Mouse (Mus musculus) hindbrain, embryonic 16.5 days (tissue): ENCODE measurements at regions not wholly inside any gene's neighbourhood (a gene's known extent, or its start where the extent isn't known, plus 50 kb on each side); places are given as distances from the start of the nearest gene placed in this dataset.
A peak's percentile ranks its signal among the peaks of the same experiment; 100 is the strongest.
"Not testable (repeated sequence)": the region's sequence is repeated elsewhere in the genome, so short reads cannot be mapped to it uniquely, and the experiment has no call there.

Experiments used
- ATAC-seq: fragments of 200-750 bp; cut with Nextera tagmentation; 2 replicates; pipeline ENCODE4 v1.8.0; 2017; ENCODE audit warnings: moderate TSS enrichment, moderate library complexity
- H3K27ac ChIP-seq: fragments of 300-500 bp; sonication (generic); 2 replicates; pipeline ENCODE4 v1.5.1; 2014; ENCODE audit warnings: low read depth, mild to moderate bottlenecking, control low read depth, low read length, moderate library complexity
- H3K27me3 ChIP-seq: fragments of 300-500 bp; sonication (generic); replicated peaks from 2 replicates; pipeline ENCODE4 v1.6.1; 2014; ENCODE audit warnings: low read length; ENCODE audit not compliant: control insufficient read depth, insufficient read depth
- H3K36me3 ChIP-seq: fragments of 300-500 bp; sonication (generic); 2 replicates; pipeline ENCODE4 v1.6.1; 2014; ENCODE audit warnings: mild to moderate bottlenecking, low read length, moderate library complexity, mixed read lengths; ENCODE audit not compliant: control insufficient read depth, insufficient read depth
- H3K4me1 ChIP-seq: fragments of 300-500 bp; sonication (generic); 2 replicates; pipeline ENCODE4 v1.6.1; 2014; ENCODE audit warnings: low read depth, low read length; ENCODE audit not compliant: control insufficient read depth, insufficient read depth
- H3K4me2 ChIP-seq: fragments of 300-500 bp; sonication (generic); 2 replicates; pipeline ENCODE4 v1.6.1; 2014; ENCODE audit warnings: mild to moderate bottlenecking, low read length, control low read depth, moderate library complexity
- H3K4me3 ChIP-seq: fragments of 300-500 bp; sonication (generic); 2 replicates; pipeline ENCODE4 v1.5.1; 2014; ENCODE audit warnings: mild to moderate bottlenecking, low read length, control low read depth, moderate library complexity
- H3K9ac ChIP-seq: fragments of 300-500 bp; sonication (generic); 2 replicates; pipeline ENCODE4 v1.6.1; 2014; ENCODE audit warnings: low read depth, mild to moderate bottlenecking, control low read depth, low read length, moderate library complexity
- H3K9me3 ChIP-seq: fragments of 300-500 bp; sonication (generic); 2 replicates; pipeline ENCODE4 v1.6.1; 2014; ENCODE audit warnings: mild to moderate bottlenecking, low read length, moderate library complexity; ENCODE audit not compliant: control insufficient read depth
- WGBS: fragments of 180-500 bp; shearing (Covaris S2); extraction: QIAGEN DNeasy Blood & Tissue Kit; methylation state at CpG from one replicate; pipeline ENCODE4 v1.1.7; 2014; 5-methylcytosine and 5-hydroxymethylcytosine counted together

DNA sequence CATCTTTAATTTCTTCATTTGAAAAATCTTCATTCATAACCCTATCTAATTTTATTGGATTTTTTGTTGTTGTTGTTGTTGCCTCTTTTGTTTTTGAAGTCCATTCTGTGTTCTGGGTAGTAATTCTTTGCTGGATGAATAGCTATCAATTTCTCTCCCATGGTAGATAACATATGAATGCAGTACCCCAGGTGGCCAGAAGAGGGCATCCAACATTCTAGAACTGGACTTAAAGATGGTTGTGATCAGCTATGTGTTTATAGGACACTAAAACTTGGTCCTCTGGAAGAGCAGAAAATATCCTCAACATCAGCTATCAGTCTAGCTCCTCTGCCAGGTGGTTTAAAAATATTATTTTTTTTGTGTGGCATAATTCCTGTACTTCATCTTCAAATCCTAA, 73.0 kb downstream of the Prl2c3 start:
- H3K4me1 ChIP-seq, H3K9me3 ChIP-seq, ATAC-seq, H3K36me3 ChIP-seq, H3K27ac ChIP-seq, H3K9ac ChIP-seq, H3K4me3 ChIP-seq, H3K27me3 ChIP-seq, H3K4me2 ChIP-seq: not testable (repeated sequence)

DNA sequence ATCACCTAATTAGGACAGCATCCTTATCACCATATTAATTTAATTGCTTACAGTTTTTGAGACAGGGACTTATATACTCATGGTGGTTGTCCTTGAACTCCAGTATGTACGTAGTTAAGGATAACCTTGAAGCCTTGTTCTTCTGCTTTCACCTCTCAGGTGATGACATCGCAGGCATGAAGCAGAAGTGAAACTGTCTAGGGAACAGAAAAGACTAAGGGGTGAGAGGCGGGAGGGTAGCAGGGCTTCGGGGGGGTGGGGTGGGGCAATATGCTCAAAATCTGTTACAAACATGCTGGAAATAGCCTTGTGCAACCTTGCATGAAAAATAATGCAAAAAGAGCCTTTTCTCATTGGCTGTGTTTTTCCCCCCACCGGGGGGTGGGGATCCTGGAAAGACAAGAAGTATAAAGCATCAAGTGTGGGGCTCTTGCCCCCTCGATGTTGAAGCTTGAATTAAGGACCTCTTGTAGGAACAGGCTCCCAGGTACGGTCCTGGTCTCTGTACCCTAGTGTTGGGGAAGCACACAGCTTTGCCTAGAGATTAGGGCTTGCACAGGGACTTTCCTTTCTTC, 81.8 kb downstream of the Prl2c3 start:
- not testable (repeated sequence) for ATAC-seq, H3K27me3 ChIP-seq, H3K9ac ChIP-seq, H3K4me3 ChIP-seq, H3K4me1 ChIP-seq, H3K36me3 ChIP-seq, H3K27ac ChIP-seq, H3K9me3 ChIP-seq, H3K4me2 ChIP-seq
- WGBS: 94% methylated on average over 7 of the region's 7 CpGs

- ATAC-seq: no peak
- H3K27me3 ChIP-seq: no peaks in the 10 kb centered on the region
- H3K4me2 ChIP-seq: no peak overlapping the region
- no peak overlapping the region for H3K4me3 ChIP-seq
- H3K4me1 ChIP-seq: no peaks in the 10 kb centered on the region
- 74% methylated on average over 7 of the region's 7 CpGs for WGBS
- H3K9me3 ChIP-seq: no peaks in the 10 kb centered on the region
- H3K9ac ChIP-seq: no peak overlapping the region
- no peak overlapping the region for H3K27ac ChIP-seq
- H3K36me3 ChIP-seq: no peaks in the 10 kb centered on the region
Observed at GRCm38 (mm10) chr13:12711471-12712273, 88.2 kb downstream of the Prl2c3 start.

DNA sequence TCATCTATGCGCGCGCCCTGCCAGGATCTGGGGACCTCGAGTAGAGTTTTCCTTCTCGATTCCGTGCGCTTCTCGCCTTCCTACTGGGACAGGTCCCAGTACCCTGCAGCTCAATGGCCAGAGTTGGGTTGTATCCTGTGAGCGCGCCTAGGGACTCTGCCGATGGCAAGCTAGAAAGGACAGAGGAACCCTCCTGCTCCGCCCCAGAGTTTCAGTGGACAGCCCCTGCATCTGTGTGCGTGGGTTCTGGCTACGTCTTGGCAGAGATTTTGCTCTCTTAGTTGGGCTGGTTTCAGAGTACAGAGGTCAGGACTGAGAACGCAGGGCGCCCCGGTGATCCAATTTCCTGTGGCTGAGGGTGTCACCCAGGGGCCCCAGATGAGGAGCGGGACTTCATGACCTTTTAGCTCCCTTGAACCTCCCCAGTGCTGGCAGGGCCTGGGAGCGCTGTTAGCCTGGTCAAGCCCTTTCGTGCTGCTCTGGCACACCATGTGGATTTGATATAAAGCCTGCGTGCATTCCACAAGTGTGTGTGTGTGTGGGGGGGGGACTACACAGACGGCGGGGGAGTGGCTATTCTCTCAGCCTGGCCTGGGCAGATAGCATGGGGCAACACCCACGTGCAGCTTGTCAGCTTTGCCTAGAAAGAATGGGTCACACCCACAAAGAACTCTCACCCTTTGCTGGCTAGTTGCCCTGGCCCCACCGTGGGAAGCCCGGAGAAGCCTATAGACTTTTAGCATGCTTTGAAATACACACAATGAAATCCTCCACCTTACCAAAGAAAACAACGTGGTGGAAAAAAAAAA, 96.9 kb downstream of the Prl2c3 start:
- H3K4me1 ChIP-seq, H3K9me3 ChIP-seq, H3K36me3 ChIP-seq, H3K27ac ChIP-seq, H3K27me3 ChIP-seq, H3K9ac ChIP-seq, H3K4me2 ChIP-seq, H3K4me3 ChIP-seq: not testable (repeated sequence)
- WGBS: 8% methylated on average over 11 of the region's 27 CpGs
- peak; percentile 38; the same call in 1 of the 2 replicates for ATAC-seq

- H3K9me3 ChIP-seq, H3K27me3 ChIP-seq, H3K27ac ChIP-seq, H3K4me1 ChIP-seq, H3K9ac ChIP-seq, H3K36me3 ChIP-seq: not testable (repeated sequence)
- Histone ChIP-seq H3K4me2 (peak overlapping the region; percentile 42; the same call in 1 of the 2 replicates), H3K4me3 (peak overlapping the region; percentile 22)
- WGBS: under 1% methylated on average over 21 of the region's 46 CpGs
- ATAC-seq: peak; percentile 70
Observed at GRCm38 (mm10) chr13:12702111-12702803, 97.6 kb downstream of the Prl2c3 start.

DNA sequence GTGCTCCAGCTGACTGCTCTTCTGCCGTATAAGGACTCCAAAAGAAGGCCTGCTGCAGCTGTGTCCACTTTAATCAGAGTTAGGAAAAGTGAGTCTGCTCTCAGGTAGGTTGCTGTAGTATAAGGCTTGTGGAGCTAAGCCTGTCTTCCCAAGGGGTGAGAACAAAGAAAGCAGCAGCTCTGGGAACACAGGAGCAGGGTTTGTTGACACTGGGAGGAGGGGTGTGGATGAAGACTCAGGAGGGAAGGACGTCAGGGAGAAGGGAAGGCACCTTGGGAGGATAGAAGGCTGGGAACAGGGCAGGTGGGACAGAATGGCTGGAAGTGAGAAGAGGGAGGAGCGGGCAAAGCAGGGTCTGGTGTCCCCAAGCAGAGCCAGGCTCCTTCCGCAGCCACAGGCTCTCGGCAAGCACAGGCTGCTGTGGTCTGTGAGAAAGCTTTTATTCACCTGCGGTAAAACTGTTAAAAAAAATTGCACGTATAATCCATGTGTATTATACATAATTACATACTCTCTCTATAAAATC, 106.2 kb downstream of the Prl2c3 start:
- 53% methylated on average over 5 of the region's 7 CpGs for WGBS
- not testable (repeated sequence) for H3K36me3 ChIP-seq

DNA sequence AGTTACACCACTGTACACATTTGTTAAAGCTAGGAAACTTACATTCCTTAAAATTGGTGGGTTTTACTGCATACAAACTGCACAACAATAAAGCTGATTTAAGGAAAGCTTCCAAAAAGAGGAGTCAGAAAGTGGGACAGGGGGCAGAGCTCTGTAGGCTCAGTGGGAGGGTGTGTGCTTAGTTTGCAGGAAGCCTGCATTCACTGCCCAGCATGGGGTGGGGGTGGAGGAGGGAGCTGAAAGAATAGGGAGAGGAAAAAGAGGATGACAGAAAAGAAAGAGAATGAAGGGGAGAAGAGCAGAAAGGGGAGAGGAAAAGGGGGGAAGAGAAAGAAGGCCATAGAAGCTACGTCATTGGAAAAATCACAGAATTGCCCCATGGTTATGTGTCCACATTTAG, 111.1 kb downstream of the Prl2c3 start:
- not testable (repeated sequence) for H3K27ac ChIP-seq, H3K27me3 ChIP-seq, H3K4me1 ChIP-seq, H3K4me3 ChIP-seq, H3K4me2 ChIP-seq, H3K36me3 ChIP-seq, ATAC-seq, H3K9me3 ChIP-seq, H3K9ac ChIP-seq
- WGBS: no CpG with 5 or more reads among the region's 1 CpGs

More for the DNA sequence above, 106.2 kb downstream of the Prl2c3 start:
- H3K27ac ChIP-seq, H3K27me3 ChIP-seq, H3K9ac ChIP-seq, H3K9me3 ChIP-seq, H3K4me2 ChIP-seq, H3K4me1 ChIP-seq, ATAC-seq, H3K4me3 ChIP-seq: not testable (repeated sequence)

- not testable (repeated sequence) for H3K4me3 ChIP-seq, H3K9ac ChIP-seq, H3K4me1 ChIP-seq, H3K4me2 ChIP-seq, H3K9me3 ChIP-seq, H3K27me3 ChIP-seq, ATAC-seq, H3K36me3 ChIP-seq, H3K27ac ChIP-seq
- WGBS: no CpG with 5 or more reads among the region's 5 CpGs
Observed at GRCm38 (mm10) chr13:12688149-12688548, 111.7 kb downstream of the Prl2c3 start.
